Mouse (Mus musculus) neural tube, embryonic 14.5 days (tissue): ENCODE data around the gene Dip2c. TPM values are rescaled to one million over a fixed set of nuclear protein-coding genes. Genes with fewer than 3 reads are reported as not detected.

ENCODE experiments used
- ATAC-seq: fragments of 200-750 bp; cut with Nextera tagmentation; 2 replicates; pipeline ENCODE4 v1.8.0; 2017; ENCODE audit warnings: low read depth, mild to moderate bottlenecking, moderate TSS enrichment, moderate library complexity
- H3K27ac ChIP-seq: fragments of 300-500 bp; sonication (generic); 2 replicates; pipeline ENCODE4 v1.5.1; 2014; ENCODE audit warnings: low read depth, mild to moderate bottlenecking, control low read depth, low read length, moderate library complexity, mixed read lengths
- H3K27me3 ChIP-seq: fragments of 300-500 bp; sonication (generic); 2 replicates; pipeline ENCODE4 v1.6.1; 2014; ENCODE audit warnings: low read length; ENCODE audit not compliant: control insufficient read depth, insufficient read depth
- H3K36me3 ChIP-seq: fragments of 300-500 bp; sonication (generic); 2 replicates; pipeline ENCODE4 v1.6.1; 2014; ENCODE audit warnings: low read length, mixed read lengths; ENCODE audit not compliant: control insufficient read depth, insufficient read depth
- H3K4me1 ChIP-seq: fragments of 300-500 bp; sonication (generic); 2 replicates; pipeline ENCODE4 v1.6.1; 2014; ENCODE audit warnings: low read length; ENCODE audit not compliant: control insufficient read depth, insufficient read depth
- H3K4me2 ChIP-seq: fragments of 300-500 bp; sonication (generic); 2 replicates; pipeline ENCODE4 v1.6.1; 2014; ENCODE audit warnings: mild to moderate bottlenecking, low read depth, low read length, control low read depth
- H3K4me3 ChIP-seq: fragments of 300-500 bp; sonication (generic); 2 replicates; pipeline ENCODE4 v1.5.1; 2014; ENCODE audit warnings: low read depth, low read length, control low read depth, mixed read lengths
- H3K9ac ChIP-seq: fragments of 300-500 bp; sonication (generic); replicated peaks from 2 replicates; pipeline ENCODE4 v1.6.1; 2014; ENCODE audit warnings: low read depth, mild to moderate bottlenecking, control low read depth, low read length, mixed read lengths
- H3K9me3 ChIP-seq: fragments of 300-500 bp; sonication (generic); 2 replicates; pipeline ENCODE4 v1.6.1; 2016; ENCODE audit warnings: low read length; ENCODE audit not compliant: control insufficient read depth
- WGBS: fragments of 180-500 bp; shearing (Covaris S2); extraction: QIAGEN DNeasy Blood & Tissue Kit; methylation state at CpG from one replicate; pipeline ENCODE4 v1.1.7; 2014; 5-methylcytosine and 5-hydroxymethylcytosine counted together
- polyA plus RNA-seq: library from polyadenylated mRNA; unstranded; fragments of >200 nt; fragmentation: Nextera tagmentation; extraction: Ambion mirVana; gene quantifications from 2 replicates; pipeline ENCODE4 v1.2.1, GENCODE M21; 2014

The Dip2c gene
- polyA plus RNA-seq, 1 experiment from 2014 or later: 24.0 TPM

DNA sequence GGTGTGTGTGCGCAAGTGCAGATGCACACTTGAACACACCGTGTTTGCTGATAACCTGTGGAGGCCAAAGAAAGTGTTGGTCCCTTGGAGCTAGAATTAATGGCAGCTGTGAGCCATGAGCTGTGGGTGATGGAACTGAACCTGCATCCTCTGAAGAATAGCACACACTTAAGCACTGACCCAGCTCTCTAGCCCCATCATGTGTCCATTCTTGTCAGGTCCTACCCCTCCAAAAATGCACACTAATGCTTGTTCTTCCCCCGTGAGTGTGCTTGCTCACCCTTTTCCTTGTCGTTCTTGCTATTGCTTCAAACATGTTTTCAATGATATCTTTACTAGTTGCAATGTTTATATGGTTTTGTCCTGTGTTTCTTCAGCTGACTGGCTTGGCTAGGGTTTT, 360.2 kb downstream of the Dip2c start:
- no peak overlapping the region for H3K9ac ChIP-seq
- WGBS: 60% methylated on average over 4 of the region's 4 CpGs
- no peaks in the 10 kb centered on the region for H3K9me3 ChIP-seq
- H3K27ac ChIP-seq: no peak overlapping the region
- H3K27me3 ChIP-seq: no peaks in the 10 kb centered on the region
- H3K4me1 ChIP-seq: no peaks in the 10 kb centered on the region
- no peak overlapping the region for H3K4me3 ChIP-seq
- peak; percentile 63; the same call in 1 of the 2 replicates for ATAC-seq
- 0 out of 2 replicates have a peak, but pooled peaks cover 4% of the 10 kb centered on the region for H3K36me3 ChIP-seq
- no peak overlapping the region for H3K4me2 ChIP-seq

DNA sequence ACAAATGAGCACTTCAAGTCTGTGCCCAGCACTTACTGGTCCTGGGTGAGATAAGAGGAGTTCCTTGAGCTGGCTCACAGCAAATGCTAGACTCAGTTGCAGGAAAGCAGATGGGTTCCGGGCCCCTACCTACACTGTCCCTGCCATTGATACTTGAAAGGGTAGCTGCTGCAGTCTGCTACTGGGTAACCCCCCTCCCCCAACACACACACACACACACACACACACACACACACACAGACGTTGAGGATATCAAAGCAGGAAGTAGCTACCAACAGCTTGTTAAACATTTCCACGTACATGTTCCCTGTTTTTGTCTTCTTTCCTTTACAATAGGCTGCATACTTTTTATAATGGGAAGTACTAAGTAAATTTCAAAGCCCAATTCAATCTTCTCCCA, 361.6 kb downstream of the Dip2c start:
- Histone ChIP-seq H3K27ac (no peak overlapping the region), H3K36me3 (0 out of 2 replicates have a peak, but pooled peaks cover 4% of the 10 kb centered on the region), H3K4me2 (no peak overlapping the region), H3K9ac (no peak overlapping the region), H3K27me3 (no peaks in the 10 kb centered on the region), H3K9me3 (no peaks in the 10 kb centered on the region), H3K4me1 (no peaks in the 10 kb centered on the region), H3K4me3 (no peak overlapping the region)
- ATAC-seq: no peak
- WGBS: 71% methylated on average over 3 of the region's 3 CpGs

DNA sequence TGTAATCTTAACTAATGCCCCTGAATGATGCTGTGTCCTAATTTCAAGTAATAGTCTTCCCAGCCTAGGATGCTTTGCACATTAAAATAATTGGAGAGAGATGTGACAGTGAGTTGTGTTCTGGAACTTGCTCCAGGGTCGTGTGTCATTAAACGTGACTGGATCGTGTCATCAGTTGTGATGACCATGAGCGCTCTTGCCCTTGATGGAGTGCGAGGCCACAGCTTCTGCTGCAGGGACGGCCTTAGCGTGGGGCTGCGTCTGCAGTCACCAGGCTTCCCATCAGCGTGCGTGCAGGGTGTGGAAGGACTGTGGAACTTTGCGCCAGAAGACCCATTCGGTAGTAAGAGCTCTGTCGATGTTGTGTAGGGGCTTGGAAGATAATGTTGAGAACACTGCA, 372.4 kb downstream of the Dip2c start:
- no peaks in the 10 kb centered on the region for H3K4me1 ChIP-seq
- H3K9ac ChIP-seq: no peak overlapping the region
- H3K36me3 ChIP-seq: peaks cover 4% of the 10 kb centered on the region; the same call in 1 of the 2 replicates
- no peak overlapping the region for H3K4me2 ChIP-seq
- H3K27me3 ChIP-seq: no peaks in the 10 kb centered on the region
- no peak overlapping the region for H3K4me3 ChIP-seq
- ATAC-seq: no peak
- no peaks in the 10 kb centered on the region for H3K9me3 ChIP-seq
- no peak overlapping the region for H3K27ac ChIP-seq
- WGBS: 94% methylated on average over 13 of the region's 13 CpGs

DNA sequence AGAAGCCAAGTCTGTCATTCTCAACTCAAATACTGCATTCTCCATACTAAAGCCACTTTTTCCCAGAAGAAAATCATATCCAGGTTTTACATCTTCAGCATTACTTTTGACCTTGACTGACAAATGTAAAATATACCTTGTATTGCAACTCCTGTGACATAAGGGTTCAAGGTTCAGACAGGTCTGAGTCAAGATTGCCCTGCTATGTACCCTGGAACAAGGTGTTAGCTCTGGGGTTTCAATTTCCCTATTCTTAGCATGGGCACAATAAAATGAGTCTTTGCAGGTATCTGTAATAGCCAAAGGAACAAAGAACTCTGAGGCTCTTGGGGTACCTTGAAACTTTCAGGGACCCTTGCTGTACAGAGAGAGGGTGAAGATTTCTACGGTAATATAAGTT, 373.6 kb downstream of the Dip2c start:
- Histone ChIP-seq H3K4me1 (no peaks in the 10 kb centered on the region), H3K27ac (no peak overlapping the region), H3K9me3 (no peaks in the 10 kb centered on the region), H3K4me3 (no peak overlapping the region), H3K9ac (no peak overlapping the region), H3K4me2 (no peak overlapping the region), H3K27me3 (no peaks in the 10 kb centered on the region), H3K36me3 (peaks cover 4% of the 10 kb centered on the region; the same call in 1 of the 2 replicates)
- ATAC-seq: no peak
- 94% methylated on average over 1 of the region's 1 CpGs for WGBS

DNA sequence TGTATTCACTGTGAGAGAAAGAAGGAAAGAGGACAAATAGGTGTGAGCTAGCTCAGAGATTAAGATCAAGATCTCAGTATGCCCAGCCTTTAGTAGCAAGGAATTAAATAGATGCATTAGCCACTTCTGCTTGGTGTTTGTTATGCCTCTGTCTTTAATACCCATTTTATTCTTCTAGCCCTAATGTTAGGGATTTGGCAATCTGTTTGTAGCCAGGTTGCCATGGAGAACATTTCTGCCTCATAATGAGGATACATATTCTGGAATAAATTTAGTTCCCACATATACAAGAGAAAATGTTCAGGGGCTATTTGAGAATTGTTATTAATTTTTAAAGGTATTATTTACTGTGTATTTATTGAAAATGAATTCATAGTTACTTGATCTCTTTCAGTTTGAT, 374.3 kb downstream of the Dip2c start:
- Histone ChIP-seq H3K9ac (no peak overlapping the region), H3K4me1 (no peaks in the 10 kb centered on the region), H3K27me3 (no peaks in the 10 kb centered on the region), H3K36me3 (peaks cover 4% of the 10 kb centered on the region; the same call in 1 of the 2 replicates), H3K4me2 (no peak overlapping the region), H3K27ac (no peak overlapping the region), H3K4me3 (no peak overlapping the region), H3K9me3 (no peaks in the 10 kb centered on the region)
- no peak for ATAC-seq

DNA sequence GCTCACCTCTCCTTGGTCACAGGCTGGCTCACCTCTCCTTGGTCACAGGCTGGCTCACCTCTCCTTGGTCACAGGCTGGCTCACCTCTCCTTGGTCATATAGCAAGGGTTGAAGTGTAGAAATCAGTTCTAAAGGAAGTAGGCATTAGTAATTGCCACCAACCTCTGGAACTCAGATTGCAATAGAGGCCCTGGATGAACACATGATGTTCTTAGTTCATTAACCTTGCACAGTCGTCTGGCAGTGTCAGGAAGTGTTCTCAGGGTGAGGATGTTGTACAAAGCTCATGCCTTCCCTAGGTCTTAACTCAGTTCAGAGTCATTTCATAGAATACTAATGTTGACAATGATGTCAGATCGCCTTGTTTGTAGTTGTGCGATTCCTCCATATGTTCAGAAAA, 376.7 kb downstream of the Dip2c start:
- 84% methylated on average over 3 of the region's 3 CpGs for WGBS
- Histone ChIP-seq H3K27me3 (no peaks in the 10 kb centered on the region), H3K9ac (no peak overlapping the region), H3K4me1 (no peaks in the 10 kb centered on the region), H3K4me2 (no peak overlapping the region), H3K36me3 (peaks cover 5% of the 10 kb centered on the region; the same call in 1 of the 2 replicates), H3K27ac (no peak overlapping the region), H3K9me3 (no peaks in the 10 kb centered on the region), H3K4me3 (no peak overlapping the region)
- ATAC-seq: no peak

DNA sequence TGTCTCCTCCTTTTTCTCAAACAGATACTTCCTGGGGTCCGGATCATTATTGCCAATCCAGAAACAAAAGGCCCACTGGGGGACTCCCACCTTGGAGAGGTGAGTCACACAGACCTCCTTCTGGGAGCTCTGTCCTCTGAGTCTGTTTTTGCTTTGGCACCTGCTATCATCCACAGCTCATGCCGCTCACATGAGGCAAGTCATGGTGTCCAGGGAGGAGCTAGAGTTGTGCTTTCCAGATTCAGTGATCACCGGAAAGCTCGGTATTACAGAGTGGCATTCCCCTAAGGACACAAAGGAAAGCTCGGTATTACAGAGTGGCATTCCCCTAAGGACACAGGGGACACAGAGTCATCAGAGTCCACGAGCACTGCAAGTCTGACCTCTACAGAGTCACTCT, 380.3 kb downstream of the Dip2c start:
- no peak for ATAC-seq
- no peak overlapping the region for H3K27ac ChIP-seq
- H3K9ac ChIP-seq: no peak overlapping the region
- H3K4me2 ChIP-seq: no peak overlapping the region
- H3K4me1 ChIP-seq: no peaks in the 10 kb centered on the region
- H3K36me3 ChIP-seq: peaks cover 21% of the 10 kb centered on the region
- 89% methylated on average over 6 of the region's 6 CpGs for WGBS
- H3K4me3 ChIP-seq: no peak overlapping the region
- H3K27me3 ChIP-seq: no peaks in the 10 kb centered on the region
- H3K9me3 ChIP-seq: no peaks in the 10 kb centered on the region

DNA sequence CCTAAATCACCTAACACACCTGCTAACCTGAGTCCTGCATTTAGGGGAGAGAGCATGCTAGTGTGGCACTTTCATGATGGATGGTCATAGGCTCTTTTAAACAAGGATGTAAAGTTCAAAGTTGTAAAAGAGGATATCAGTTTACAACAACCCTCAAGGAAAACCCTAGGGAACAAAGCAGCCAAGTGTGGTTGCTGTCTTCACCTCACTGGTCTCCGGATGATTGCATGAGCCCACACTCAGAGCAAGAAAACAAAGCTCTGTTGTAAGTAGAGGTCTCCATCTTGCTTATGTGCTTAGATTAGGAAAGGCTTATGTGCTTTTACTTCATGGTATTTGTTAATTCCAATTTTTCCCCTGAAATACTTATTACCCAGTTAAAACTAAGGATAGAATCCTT, 384.4 kb downstream of the Dip2c start:
- WGBS: 64% methylated on average over 1 of the region's 1 CpGs
- no peak overlapping the region for H3K4me3 ChIP-seq
- H3K9me3 ChIP-seq: no peaks in the 10 kb centered on the region
- H3K27me3 ChIP-seq: no peaks in the 10 kb centered on the region
- no peak overlapping the region for H3K9ac ChIP-seq
- no peak overlapping the region for H3K4me2 ChIP-seq
- H3K27ac ChIP-seq: no peak overlapping the region
- H3K36me3 ChIP-seq: peaks cover 33% of the 10 kb centered on the region
- no peak for ATAC-seq
- no peaks in the 10 kb centered on the region for H3K4me1 ChIP-seq

DNA sequence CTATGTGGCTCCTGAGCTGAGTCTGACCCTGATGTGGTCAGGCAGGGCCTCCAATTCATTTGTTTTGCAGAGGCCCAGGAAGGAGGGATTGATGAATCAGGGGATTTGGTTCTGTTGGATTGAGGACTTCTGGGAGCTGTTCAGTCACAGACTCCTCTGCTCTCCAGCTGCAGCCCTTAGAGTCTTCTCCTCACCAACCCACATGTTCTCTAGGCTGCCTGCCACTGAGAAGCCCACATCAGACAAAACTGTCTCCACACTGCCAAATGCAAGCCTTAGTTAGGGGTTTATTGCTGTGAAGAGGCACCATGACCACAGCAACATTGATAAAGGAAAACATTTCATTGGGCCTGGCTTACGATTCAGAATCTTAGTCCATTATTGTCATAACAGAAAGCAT, 387.3 kb downstream of the Dip2c start:
- ATAC-seq: no peak

More for the DNA sequence above, 387.3 kb downstream of the Dip2c start:
- Histone ChIP-seq H3K9ac (no peak overlapping the region), H3K4me3 (no peak overlapping the region), H3K4me2 (no peak overlapping the region), H3K36me3 (peaks cover 24% of the 10 kb centered on the region), H3K4me1 (no peaks in the 10 kb centered on the region), H3K27me3 (no peaks in the 10 kb centered on the region), H3K27ac (no peak overlapping the region), H3K9me3 (no peaks in the 10 kb centered on the region)
- 90% methylated on average over 1 of the region's 1 CpGs for WGBS
